Mouse (Mus musculus) lung, postnatal 0 days (tissue): ENCODE data around the gene S100a5.

Experiments
- CTCF ChIP-seq: IDR thresholded peaks from 2 replicates; pipeline ENCODE4 v1.5.1; 2016; ENCODE audit warnings: antibody characterized with exemption, mild to moderate bottlenecking
- EP300 ChIP-seq: IDR thresholded peaks from 2 replicates; pipeline ENCODE4 v1.6.1; 2016; ENCODE audit warnings: antibody characterized with exemption, mild to moderate bottlenecking, control low read depth

DNA sequence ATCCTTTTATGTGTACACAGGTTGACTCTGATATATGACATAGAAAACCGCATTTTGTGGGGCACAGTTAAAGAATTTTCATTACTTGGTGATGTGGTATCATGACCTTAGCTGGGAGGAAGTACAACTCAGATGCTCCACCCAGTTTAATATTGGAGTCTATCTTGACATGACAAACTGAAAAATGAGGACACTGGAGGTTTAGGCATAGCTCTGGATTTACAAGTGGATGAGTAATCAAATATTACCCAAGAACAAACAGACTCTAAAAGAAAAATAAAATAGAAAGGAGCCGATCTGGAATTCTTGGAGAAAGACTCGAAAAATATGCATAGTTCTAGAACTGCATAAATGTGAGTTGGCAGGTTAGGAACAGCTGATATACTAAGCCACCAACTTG, 33.0 kb upstream of the S100a5 start:
- TF ChIP-seq CTCF, result no peak
- no peak for TF ChIP-seq EP300
